Mouse (Mus musculus) v-Abl transformed pro-B cells (cell line): ENCODE results near the gene Slc29a2.

Source experiments
- in situ Hi-C, 2 experiments: fragments of 400-800 bp; cut with MboI; formaldehyde crosslinking; loops; one replicate each; pipeline ENCODE4 v1.15.1; 2025; ENCODE audit not compliant: unreplicated experiment in 2 of 2

Slc29a2 gene

DNA sequence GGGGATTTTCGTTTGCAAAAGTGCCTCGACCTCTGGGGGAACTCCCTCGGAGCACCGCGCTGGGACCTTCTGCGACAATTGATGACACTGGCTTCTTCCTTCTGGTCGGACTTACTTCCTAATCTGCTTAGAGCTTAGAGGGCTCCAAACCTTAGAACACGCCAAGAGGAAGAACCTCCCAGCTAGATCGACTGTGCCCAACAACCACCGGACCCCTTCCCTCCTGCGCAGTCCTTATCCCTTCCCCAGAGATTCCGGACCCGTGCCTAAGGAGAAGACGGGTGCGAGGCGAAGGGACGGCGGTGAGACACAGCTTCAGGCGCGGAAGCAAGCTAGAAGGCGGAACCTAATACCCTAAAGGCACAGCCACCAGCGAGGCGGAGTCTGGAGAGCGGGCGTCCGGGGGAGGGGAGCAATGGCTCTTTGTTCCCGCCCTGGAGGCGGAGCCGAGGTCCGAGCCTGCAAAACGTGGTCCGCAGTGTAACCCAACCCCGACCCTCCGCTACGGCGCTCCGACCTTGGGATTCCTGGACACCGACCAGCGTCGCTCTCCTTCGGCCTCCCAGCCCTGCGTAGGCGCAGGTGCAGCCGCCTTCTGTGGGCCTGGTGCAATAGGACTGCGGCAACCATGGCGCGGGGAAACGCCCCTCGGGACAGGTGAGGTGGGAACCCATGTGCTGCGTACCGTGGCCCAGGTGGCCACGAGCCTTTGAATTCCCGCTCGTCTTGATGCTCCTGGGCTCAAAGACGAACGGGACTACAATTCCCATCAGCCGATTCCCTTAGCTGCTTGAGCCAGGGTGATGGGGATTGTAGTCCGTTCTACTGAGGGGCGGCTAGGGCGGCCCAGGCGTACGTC, at the start of gene Slc29a2:
Gene Slc29a2 (plus strand): TSS at position 240 of the 859 bp plus-strand sequence.
- in situ Hi-C loops = no loop called here

DNA sequence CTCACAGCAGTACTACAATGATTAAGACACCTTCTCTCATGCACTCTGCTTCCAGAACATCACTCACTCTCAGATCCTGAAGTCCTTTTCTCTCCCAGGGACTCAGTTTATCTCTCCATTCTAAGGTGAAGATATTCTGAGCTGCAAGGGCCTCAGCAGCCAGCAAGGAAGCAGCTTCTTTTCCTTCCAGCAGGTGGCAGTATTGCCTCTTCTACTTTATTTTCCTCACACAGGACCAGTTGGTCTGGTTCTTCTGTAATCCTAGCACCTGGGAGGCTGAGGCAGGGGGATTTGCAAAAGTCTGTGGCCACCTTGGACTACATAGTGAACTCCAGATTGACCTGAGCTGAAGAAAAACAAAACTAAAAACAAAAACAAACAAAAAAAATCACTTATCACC, 41.9 kb upstream of the Slc29a2 start:
- in situ Hi-C loops = no loop called here

GRCm38 (mm10) chr19:4989013-4989412, 34.6 kb upstream of the Slc29a2 start:
- in situ Hi-C loops = loop anchor here in 1 of 2 experiments (5.0 kb wide), 1 partner anchor 492 kb away; the partner anchor contains the start of gene 2010003K11Rik

DNA sequence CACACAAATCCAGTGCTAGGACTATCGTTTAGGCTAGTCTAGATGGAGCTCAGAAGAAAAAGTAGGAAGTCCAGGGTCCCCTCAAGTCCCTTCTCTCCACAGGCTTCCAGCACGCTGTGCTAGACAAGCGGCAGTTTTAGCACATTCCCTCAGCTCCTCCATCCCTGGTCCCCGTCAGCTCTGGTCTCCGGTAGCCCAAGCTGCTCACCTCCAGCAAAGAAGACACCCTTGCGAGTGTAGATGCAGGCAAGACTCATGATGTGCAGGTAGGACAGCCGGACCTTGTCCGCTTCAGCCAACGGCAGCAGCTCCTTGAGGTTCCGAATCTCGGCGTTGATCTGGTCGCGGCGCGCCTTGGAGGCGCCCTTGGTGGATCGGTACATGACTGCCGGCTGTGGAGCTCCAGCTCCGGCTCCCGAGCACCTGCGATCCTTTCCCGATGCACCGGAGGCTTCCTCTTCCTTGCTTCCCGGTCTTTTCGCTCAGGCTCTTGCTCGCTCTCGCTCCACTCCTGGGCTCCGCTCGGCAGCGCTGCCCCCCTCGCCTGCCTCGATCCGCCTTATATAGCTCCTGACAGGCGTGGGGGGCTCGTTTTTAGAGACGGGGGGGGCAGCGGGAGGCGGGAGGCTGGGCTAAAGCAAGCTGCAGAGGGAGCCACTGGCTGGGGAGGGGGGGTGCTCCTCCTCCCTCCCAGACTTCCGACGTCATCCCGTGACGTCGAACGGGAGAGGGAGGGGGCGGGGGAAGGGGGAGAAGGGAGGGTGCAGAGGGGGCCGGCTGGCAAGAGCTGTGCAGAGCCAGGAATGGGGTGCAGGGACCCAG, 34.0 kb upstream of the Slc29a2 start:
- in situ Hi-C loops = loop anchor here in 1 of 2 experiments (5.0 kb wide), 1 partner anchor 492 kb away; the partner anchor contains the start of gene 2010003K11Rik

DNA sequence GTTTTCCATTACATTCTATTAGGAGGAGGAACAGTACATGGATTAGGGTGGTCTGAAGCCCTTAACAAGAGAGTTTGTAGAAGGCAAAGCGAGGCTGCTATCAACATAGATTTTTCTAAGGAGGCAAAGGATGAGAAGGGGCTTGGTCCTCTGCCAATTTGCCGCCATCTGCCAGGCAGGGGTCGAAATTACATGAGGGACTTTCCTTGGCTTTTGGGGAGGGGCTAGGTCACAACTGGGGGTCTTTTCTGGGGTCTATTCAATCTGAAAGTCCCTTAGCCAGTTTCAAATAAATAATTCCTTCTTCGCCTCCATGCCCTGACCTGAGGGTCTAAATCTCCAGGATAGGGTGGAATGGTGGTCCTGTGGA, 33.4 kb upstream of the Slc29a2 start, which contains the start of gene Npas4:
Gene Npas4 (minus strand): TSS at position 61 of the 370 bp plus-strand sequence.
- in situ Hi-C loops = no loop called here

- in situ Hi-C loops = no loop called here
Measured at GRCm38 (mm10) chr19:4990716-4991115, 32.9 kb upstream of the Slc29a2 start.

DNA sequence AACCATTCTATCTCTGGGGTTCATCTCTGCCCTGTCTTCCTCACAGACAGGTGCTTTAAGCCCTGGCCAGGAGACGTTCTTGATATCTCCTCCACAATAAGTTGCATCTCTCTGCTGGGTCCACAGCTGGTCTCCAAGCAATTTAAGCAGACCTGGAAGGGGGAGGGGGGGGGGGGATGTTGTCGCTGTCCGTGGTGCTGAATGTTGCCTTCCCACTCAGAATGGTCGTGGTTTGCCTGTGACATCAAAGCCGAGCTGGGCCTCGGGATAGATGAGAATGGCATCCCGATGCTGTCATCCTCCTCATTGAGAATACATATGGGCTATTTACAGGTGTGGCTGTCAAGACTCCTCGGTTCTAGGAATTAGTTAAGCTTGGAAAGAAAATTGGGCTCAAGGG, 31.3 kb upstream of the Slc29a2 start:
- in situ Hi-C loops = no loop called here

DNA sequence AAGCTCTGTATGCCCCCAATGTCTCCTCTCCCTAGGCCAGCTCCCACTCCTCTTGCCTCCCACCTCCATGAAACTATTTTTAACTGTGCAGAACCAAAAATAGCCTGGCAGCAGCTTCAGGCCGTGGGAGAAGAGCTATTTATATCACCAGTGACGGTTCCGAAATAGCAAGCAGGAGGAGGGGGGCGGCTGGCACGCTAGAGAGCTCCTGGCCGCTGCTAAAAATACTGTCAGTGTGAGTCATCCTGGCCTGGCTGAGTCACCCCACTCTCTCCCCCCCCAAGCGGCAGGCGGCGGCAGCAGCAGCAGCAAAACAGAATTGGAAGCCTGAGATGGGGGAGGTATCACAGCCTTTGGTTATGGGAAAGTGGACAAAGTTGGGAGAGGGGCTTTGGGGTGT, 30.8 kb upstream of the Slc29a2 start:
- in situ Hi-C loops = no loop called here

DNA sequence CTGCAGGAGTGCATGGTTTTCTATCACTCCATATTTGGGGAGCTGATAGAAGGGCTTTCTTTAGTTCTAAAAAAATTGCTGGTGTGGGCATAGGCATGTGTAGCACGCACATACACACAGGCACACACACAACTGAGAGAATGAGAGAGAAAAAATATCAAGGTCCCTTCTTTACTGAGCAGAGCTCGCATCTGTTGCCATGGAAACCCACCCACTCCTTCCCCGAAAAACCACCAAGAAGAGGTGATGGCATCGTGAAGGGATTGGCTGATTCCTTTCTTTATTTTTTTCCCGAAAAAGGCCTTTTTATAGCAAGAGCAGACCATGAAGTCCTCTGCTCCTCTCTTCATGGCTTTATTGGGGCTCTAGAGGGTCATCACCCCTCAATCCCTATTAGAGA, 29.6 kb upstream of the Slc29a2 start:
- in situ Hi-C loops = no loop called here

GRCm38 (mm10) chr19:4999445-5000140, 24.1 kb upstream of the Slc29a2 start:
- in situ Hi-C loops = loop anchor here (5.0 kb wide), 4 partner anchors 242 to 502 kb away; partner anchors contain the start of genes Rbm4b (in 2 of the 2), 2010003K11Rik (in 1 of the 2) and Rce1 (in 1 of the 2)

- in situ Hi-C loops = loop anchor here (5.0 kb wide), 4 partner anchors 245 to 505 kb away; partner anchors contain the start of genes Rbm4b (in 2 of the 2), 2010003K11Rik (in 1 of the 2) and Rce1 (in 1 of the 2)
Measured at GRCm38 (mm10) chr19:5001666-5002406, 21.8 kb upstream of the Slc29a2 start.

DNA sequence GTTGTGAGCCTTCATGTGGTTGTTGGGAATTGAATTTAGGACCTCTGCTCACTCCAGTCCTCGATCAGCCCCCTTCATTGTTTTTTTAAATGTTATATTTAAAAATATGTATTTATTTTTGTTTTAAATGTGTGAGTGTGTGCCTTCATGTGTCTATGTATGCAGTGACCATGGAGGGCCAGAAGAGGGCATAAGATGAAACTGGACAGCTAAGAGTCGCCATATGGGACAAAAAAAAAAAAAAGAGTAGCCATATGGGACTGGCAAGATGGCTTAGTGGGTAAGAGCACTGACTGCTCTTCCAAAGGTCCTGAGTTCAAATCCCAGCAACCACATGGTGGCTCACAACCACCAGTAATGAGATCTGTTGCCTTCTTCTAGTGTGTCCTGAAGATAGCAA, 20.0 kb upstream of the Slc29a2 start:
- in situ Hi-C loops = loop anchor here (5.0 kb wide), 4 partner anchors 246 to 506 kb away; partner anchors contain the start of genes Rbm4b (in 2 of the 2), 2010003K11Rik (in 1 of the 2) and Rce1 (in 1 of the 2)

DNA sequence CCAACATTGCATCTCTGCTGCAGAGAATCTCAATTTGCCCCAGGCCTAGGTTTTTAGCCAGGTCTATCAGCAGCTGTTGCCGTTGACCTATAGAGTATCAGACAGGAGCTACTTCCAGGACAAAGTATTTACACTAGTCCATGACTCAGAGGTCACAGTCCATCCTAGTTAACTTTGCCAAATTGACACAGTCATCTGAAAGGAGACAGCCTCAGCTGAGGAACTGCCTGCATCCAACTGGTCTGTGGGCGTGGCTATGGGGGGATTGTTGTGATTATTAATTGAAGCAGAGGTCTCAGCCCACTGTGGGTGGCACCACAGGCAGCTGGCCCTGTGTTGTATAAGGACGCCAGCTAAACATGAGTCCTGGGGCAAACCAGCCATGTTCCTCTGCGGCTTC, 18.7 kb upstream of the Slc29a2 start:
- in situ Hi-C loops = loop anchor here (5.0 kb wide), 4 partner anchors 248 to 508 kb away; partner anchors contain the start of genes Rbm4b (in 2 of the 2), 2010003K11Rik (in 1 of the 2) and Rce1 (in 1 of the 2)

GRCm38 (mm10) chr19:5013138-5013537, 10.5 kb upstream of the Slc29a2 start:
- in situ Hi-C loops = loop anchor here in 1 of 2 experiments (10.0 kb wide), 1 partner anchor 62 kb away; no protein-coding TSS in a partner anchor

DNA sequence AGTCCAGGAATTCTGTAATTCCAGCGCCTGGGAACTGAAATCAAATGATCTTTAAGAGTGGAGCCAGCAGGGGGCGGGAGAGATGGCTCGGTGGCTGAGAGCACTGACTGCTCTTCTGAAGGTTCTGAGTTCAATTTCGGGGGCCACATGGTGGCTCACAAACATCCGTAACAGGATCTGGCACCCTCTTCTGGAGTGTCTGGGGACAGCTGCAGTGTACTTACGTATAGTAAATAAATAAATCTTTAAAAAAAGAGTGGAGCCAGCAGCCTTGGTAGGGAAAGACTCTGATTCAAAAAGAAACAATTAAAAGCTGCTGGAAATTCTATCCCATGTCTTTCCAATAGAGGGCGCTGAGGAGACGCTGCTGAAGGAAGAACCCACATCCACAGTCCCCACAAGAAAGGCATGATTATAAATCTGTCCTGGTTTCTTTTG, 8.7 kb upstream of the Slc29a2 start:
- in situ Hi-C loops = loop anchor here in 1 of 2 experiments (10.0 kb wide), 1 partner anchor 60 kb away; no protein-coding TSS in a partner anchor

- in situ Hi-C loops = loop anchor here in 1 of 2 experiments (10.0 kb wide), 1 partner anchor 59 kb away; no protein-coding TSS in a partner anchor
Measured at GRCm38 (mm10) chr19:5016221-5016742, 7.4 kb upstream of the Slc29a2 start.

- in situ Hi-C loops = loop anchor here in 1 of 2 experiments (10.0 kb wide), 1 partner anchor 58 kb away; no protein-coding TSS in a partner anchor
Measured at GRCm38 (mm10) chr19:5016782-5017181, 6.9 kb upstream of the Slc29a2 start.

GRCm38 (mm10) chr19:5017611-5018010, 6.0 kb upstream of the Slc29a2 start:
- in situ Hi-C loops = loop anchor here in 1 of 2 experiments (10.0 kb wide), 1 partner anchor 57 kb away; no protein-coding TSS in a partner anchor
